Mouse (Mus musculus) c-Kit-positive CD71-positive TER-119-negative erythroid progenitor cells, embryonic 14.5 days (primary cell): ENCODE measurements around the gene Itih2.
A peak's percentile ranks its signal among the peaks of the same experiment; 100 is the strongest.

Experiments
- DNase-seq: peaks from one replicate; pipeline ENCODE4 v3.0.0-alpha.2; 2013; ENCODE audit warnings: low read depth

The Itih2 gene

DNA sequence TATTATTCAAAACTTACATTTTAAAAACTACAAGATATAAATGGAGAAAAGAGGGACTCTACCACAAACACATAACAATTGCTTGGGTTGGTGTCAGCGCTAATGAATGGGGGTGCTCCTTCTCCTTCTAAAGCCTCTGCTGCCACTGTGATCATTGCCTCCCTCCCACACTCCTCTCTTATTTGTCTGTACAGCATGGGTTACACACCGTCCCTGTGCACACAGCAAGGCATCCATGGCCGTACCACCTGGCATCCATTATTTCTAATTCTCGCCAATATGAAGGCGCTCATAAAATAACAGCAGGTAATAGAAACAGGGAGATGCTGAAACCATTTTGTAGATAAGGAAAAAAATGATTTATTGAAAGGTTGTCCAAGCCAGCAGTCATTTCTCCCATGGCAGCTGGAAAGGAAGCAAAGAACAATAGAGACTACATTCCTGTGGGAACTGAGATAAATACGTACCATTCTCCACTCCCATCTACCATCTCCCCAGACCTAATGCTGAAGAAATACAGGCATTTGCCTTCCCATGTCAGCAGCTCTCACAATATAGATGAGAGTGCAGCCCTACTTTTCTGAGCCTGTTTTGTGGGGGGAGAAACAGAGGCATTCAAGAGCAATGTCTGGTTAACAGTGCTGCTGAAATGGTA, 22.5 kb downstream of the Itih2 start:
- no peak for DNase-seq

GRCm38 (mm10) chr2:10101180-10101579, 30.0 kb downstream of the Itih2 start:
- DNase-seq: no peak

- DNase-seq: no peak
Observed at GRCm38 (mm10) chr2:10100471-10100870, 30.7 kb downstream of the Itih2 start.

DNA sequence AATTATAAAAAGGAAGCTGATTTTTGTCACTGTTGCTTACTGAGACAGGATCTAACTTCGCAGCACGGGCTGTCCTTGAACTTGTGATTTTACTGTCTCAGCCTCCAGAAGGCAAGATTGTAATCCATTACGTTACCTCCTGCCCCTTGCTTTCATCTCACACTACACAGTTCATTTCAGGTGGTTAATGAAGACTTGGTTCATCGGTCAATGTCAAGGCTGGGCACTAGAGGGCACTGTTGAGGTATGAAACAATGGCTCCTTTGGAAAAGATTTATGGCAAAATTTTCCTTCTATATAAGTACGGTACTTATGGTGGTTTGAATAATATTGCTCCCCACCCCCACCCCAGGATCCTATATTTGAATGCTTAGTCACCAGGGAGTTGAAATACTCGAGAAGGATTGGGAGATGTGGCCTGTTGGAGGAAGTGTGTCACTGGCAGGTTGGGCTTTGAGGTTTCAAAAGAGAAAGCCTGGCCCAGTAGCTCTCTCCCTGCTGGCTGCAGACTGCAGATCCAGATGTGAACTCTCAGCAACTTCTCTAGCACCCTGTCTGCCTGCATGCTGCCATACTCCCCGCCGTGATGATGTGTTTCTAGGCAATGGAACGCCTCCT, 32.5 kb downstream of the Itih2 start:
- DNase-seq: no peak

- DNase-seq: no peak
Observed at GRCm38 (mm10) chr2:10094327-10095100, 36.7 kb downstream of the Itih2 start.

- no peak for DNase-seq
Observed at GRCm38 (mm10) chr2:10087256-10087850, 43.8 kb downstream of the Itih2 start.

DNA sequence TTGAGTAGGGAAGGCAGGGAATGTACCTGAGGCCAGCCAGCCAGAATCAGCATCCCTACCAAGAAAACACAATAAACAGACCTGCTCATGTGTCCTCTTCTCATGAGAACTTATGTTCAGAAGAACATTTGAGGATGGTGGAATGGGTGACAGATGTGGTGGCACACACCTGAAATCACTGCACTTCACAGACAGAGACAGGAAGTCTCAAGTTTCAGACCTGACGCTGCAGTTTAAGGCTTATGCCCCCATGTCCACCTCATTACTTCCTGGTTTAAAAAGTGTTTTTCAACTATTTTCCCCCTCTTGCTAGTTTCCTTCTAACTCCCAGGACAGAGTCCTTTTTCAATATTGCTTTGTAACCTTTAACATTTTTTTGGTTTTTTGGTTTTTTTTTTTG, 48.5 kb downstream of the Itih2 start:
- no peak for DNase-seq

- no peak for DNase-seq
Observed at GRCm38 (mm10) chr2:10081453-10082080, 49.6 kb downstream of the Itih2 start.

DNA sequence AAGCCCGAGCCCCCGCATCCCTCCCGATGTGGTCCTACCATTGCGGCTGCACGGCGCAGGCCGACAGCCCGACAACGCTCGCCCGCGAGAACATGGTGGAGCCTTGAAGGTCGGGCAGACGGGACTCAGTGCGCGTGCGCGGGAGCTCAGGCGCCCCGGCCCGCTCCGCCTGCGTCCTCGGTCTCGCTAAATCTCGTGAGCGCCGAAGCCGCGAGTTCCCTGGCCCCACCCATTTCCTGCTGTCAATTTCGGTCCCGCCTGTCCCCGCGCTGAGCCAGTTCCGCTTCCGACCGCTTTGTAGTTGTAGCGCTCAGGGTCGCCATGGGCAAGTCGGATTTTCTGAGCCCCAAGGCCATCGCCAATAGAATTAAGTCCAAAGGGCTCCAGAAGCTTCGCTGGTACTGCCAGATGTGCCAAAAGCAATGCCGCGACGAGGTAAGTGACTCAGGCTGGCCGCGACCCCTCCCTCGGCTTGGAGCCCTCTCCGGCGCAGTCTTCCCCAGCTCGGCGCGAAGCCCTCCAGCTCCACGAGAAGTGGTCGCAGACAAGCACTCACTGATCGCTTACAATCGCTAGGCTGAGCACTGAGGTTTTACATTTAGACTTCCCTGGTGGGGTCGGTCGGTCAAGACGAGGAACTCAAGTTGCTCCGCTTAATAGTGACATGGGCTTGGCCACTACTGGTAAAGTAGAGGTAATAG, 50.7 kb downstream of the Itih2 start, which contains the start of the genes Atp5c1 and Kin:
Atp5c1 (minus strand) TSS at position 201 of the 701 bp plus-strand sequence.
Kin (plus strand) TSS at position 284 of the 701 bp plus-strand sequence.
- DNase-seq: peak; percentile 94

GRCm38 (mm10) chr2:10079745-10080309, 51.4 kb downstream of the Itih2 start:
- DNase-seq: no peak

- DNase-seq: no peak
Observed at GRCm38 (mm10) chr2:10076675-10077074, 54.5 kb downstream of the Itih2 start.

- no peak for DNase-seq
Observed at GRCm38 (mm10) chr2:10074470-10074869, 56.7 kb downstream of the Itih2 start.

- no peak for DNase-seq
Observed at GRCm38 (mm10) chr2:10071751-10072150, 59.4 kb downstream of the Itih2 start.

- DNase-seq: no peak
Observed at GRCm38 (mm10) chr2:10058836-10059235, 72.4 kb downstream of the Itih2 start.

DNA sequence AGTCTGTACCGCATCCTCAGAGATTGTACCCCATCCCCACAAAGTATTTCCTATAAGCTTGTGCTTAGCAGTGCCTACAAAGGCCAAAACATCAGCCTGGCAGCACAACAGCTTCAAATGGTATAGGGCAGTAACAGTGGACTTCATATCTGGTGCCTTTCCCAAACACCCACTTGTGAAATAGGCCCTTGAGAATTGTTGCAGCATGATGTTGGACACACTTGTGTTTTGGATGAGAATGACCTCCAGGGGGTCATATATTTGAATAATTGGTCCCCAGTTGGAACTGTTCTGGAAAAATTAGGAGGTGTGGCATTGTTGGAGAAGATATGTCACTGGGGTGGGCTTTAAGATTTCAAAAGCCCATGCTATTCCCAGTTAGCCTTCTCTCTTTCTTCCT, 79.2 kb downstream of the Itih2 start:
- DNase-seq: no peak

DNA sequence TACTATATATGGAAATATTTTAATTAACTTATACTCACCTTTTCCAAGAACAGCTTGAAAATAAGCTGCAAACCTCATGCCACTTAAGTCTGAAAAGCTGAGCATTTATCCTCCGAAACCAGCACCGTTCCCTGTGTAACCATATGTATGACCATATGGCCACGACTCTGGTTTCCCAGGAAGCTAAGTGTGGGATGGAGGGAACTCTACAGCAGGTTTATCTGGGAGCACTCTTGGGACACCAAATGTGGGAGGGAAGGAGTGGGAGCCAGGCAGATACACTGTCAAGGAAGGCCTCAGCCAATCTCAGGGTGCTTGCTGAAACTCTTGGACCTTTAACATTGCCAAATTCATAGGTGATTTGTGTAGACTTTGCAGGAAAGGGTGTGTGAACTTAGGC, 80.3 kb downstream of the Itih2 start:
- DNase-seq: no peak

GRCm38 (mm10) chr2:10049456-10049855, 81.7 kb downstream of the Itih2 start:
- DNase-seq: no peak

DNA sequence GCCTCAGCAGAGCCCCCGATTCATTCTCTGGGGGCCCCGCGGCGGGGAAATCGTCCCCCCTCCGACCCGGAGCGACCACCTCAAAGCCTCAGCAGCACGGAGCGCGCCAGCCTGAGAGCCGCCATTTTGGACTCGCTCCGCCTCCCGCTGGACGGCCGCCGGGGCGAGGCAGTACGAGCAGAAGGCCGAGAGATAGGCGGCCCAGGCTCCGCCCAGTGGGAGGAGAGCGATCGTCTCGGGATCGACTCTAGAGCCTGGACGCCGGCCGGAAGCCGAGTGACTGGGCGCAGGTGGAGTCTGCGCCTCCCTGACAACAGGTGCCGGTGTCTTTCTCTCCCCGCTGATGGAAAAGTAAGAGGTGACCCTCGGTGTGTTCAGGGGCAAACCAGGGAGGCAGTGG, 82.7 kb downstream of the Itih2 start, which contains the start of gene Taf3:
Taf3 (minus strand) TSS at position 136 of the 400 bp plus-strand sequence.
- peak; percentile 90 for DNase-seq

- no peak for DNase-seq
Observed at GRCm38 (mm10) chr2:10047758-10048436, 83.3 kb downstream of the Itih2 start.
